Mouse (Mus musculus): ENCODE data around the gene Scgb2b12. TPM values are rescaled to one million over a fixed set of nuclear protein-coding genes. Genes with fewer than 3 reads are reported as not detected.
"Not testable (repeated sequence)": the region's sequence is repeated elsewhere in the genome, so short reads cannot be mapped to it uniquely, and the experiment has no call there.

The Scgb2b12 gene
- not detected in 2 replicates for polyA plus RNA-seq (2014; fragmentation: Nextera tagmentation; extraction: Ambion mirVana)

DNA sequence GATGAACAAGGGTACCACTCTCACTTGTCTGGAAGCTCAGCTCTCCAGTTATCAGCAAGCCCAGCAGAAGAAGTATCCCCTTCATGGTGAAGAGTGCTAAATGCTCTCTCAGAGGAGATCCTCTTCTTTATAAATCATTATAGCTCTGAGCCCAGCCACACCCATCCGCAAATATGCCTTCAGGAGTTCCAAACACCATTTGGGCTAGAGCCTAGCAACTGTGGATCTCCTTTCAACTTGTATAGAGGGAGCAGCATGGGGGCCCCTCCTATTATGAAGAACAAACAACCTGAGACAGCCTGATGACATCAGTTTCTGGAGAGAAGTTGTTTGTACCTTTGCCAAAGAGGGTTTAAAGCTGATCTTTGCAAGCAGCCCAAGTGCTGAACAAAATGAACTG lies at the start of gene Scgb2b12:
TSS of gene Scgb2b12 (minus strand) at position 101 of the 400 bp plus-strand sequence.
- not testable (repeated sequence) for H3K27ac ChIP-seq (ENCODE audit: low read depth); H3K4me1 ChIP-seq (ENCODE audit: insufficient read depth); H3K4me3 ChIP-seq (ENCODE audit: low read depth, low read length); H3K9ac ChIP-seq; H3K9me3 ChIP-seq (ENCODE audit: low read depth, low read length); H3K27me3 ChIP-seq (ENCODE audit: insufficient read depth, low read length); H3K36me3 ChIP-seq (ENCODE audit: insufficient read depth); DNase-seq; ATAC-seq (ENCODE audit: insufficient read depth); H3K4me2 ChIP-seq
- 93% methylated on average over 1 of the region's 1 CpGs for WGBS

DNA sequence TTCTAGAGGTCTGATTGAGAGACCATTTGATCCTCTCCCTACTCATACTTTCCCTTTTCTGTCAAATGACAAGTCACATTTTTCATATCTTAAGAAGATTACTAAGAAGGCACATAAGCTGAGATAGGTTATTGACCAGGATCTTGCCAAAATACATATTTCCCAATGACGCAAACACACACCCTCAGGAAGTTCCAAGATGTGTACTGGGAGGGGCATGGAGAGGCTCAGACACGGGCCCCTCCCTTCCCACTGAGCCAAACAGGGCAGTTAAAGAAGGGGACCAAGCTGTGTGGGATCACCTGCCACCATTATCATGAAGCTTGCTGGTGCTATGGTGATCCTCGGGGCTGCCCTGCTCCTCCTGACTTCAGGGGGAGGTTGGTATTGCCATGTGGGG lies 6.8 kb upstream of the Scgb2b12 start, which contains the start of gene Scgb1b12:
TSS of gene Scgb1b12 (plus strand) at position 301 of the 400 bp plus-strand sequence.
- not testable (repeated sequence) for H3K4me3 ChIP-seq (ENCODE audit: low read depth, low read length); ATAC-seq (ENCODE audit: insufficient read depth); H3K9ac ChIP-seq; H3K27me3 ChIP-seq (ENCODE audit: insufficient read depth, low read length); DNase-seq; H3K27ac ChIP-seq (ENCODE audit: low read depth); H3K4me2 ChIP-seq; H3K9me3 ChIP-seq (ENCODE audit: low read depth, low read length); H3K4me1 ChIP-seq (ENCODE audit: insufficient read depth); H3K36me3 ChIP-seq (ENCODE audit: insufficient read depth)
- 87% methylated on average over 2 of the region's 3 CpGs for WGBS

Other genes with a start within 250 kb of the Scgb2b12 start
- not detected in 2 replicates for gene Scgb1b10, start 226.4 kb downstream of the Scgb2b12 start, polyA plus RNA-seq (2014; fragmentation: Nextera tagmentation; extraction: Ambion mirVana)
- gene Scgb2b11, start 116.1 kb downstream of the Scgb2b12 start, polyA plus RNA-seq (2014; fragmentation: Nextera tagmentation; extraction: Ambion mirVana) = not detected in 2 replicates
- not detected in 2 replicates for gene Scgb1b11, start 104.4 kb downstream of the Scgb2b12 start, polyA plus RNA-seq (2014; fragmentation: Nextera tagmentation; extraction: Ambion mirVana)
- gene Scgb1b12, start 6.9 kb upstream of the Scgb2b12 start, polyA plus RNA-seq (2014; fragmentation: Nextera tagmentation; extraction: Ambion mirVana) = not detected in 2 replicates
- not detected in 2 replicates for gene Scgb1b29, start 114.3 kb upstream of the Scgb2b12 start, polyA plus RNA-seq (2014; fragmentation: Nextera tagmentation; extraction: Ambion mirVana)

Data from lung, embryonic 14.5 days (tissue).